Mouse (Mus musculus) ovary, adult 18-20 months (tissue): ENCODE measurements around the gene Cyb5r2.

Experiments
- DNase-seq: peaks from one replicate; pipeline ENCODE4 v3.0.0; 2022; ENCODE audit warnings: low spot score, mixed read lengths

Cyb5r2 gene

GRCm38 (mm10) chr7:107722536-107722935 is 35.3 kb downstream of the Cyb5r2 start:
- DNase-seq, result no peak

GRCm38 (mm10) chr7:107720771-107721170 is 37.1 kb downstream of the Cyb5r2 start:
- no peak for DNase-seq

GRCm38 (mm10) chr7:107714067-107714466 is 43.8 kb downstream of the Cyb5r2 start:
- no peak for DNase-seq

- no peak for DNase-seq
These were observed 45.1 kb downstream of the Cyb5r2 start for GRCm38 (mm10) chr7:107712743-107713142.

- DNase-seq, result peak; percentile 74
These were observed 49.2 kb downstream of the Cyb5r2 start for GRCm38 (mm10) chr7:107708491-107709112.

DNA sequence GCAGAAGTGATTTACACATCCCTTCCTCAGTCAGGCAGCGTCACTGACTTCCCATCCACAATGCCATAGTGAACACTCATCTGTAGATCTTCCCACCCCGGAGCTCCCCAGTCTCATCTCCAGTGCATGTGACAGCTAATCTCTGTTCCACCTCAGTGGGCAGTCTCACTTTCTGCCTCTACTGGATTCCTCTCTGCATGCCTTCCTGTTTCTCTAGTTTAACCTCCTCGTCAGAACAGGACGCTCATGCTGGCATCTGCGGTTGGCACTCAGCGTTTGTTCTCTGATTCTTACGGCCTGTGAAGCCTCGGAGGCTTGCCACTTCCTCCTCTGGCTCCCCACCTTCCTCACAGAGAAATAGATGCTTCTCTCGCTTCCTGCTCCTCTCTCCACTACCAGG is 50.2 kb downstream of the Cyb5r2 start:
- no peak for DNase-seq

DNA sequence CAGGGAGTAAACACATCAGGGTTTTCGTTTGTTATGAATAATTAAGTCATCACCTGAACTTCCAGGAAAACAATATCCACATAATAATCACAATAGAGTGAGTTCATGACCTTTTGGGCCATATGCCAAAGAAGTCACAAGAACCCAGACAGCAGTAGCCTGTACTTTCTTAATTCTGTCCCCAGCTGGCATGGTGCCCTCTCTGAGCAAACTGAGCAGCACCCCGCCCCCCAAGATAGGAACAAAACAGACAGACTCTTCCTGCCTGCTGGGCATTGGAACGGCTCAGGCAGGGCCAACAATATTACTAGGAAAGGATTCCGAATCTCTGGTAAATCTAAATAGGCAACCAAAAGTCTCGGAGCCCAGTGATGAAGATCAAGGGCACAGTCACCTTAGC is 51.9 kb downstream of the Cyb5r2 start:
- peak; percentile 25 for DNase-seq

GRCm38 (mm10) chr7:107702461-107703380 is 55.1 kb downstream of the Cyb5r2 start:
- DNase-seq, result no peak

DNA sequence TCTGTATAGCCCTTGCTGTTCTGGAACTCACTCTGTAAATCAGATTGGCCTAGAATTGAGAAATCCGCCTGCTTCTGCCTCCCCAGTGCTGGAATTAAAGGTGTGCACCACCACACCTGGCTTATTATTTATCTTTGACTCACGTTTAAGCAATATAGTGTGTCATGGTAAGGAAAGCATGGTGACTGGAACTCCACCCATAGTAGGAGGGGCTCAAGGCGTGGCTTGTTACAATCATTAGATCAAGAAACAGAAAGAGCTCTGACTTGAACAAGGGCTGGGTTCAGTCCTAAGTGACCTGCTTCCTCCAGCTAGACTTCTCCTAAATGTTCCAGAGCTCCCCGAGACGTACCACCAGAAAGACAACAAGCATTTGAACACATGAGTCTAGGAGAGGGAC is 57.2 kb downstream of the Cyb5r2 start:
- no peak for DNase-seq

- DNase-seq, result no peak
These were observed 57.9 kb downstream of the Cyb5r2 start for GRCm38 (mm10) chr7:107699926-107700325.
